Mouse (Mus musculus) v-Abl transformed pro-B cells (cell line): ENCODE data around the gene Hes2.

Experiments used
- in situ Hi-C, 2 experiments: fragments of 400-800 bp; cut with MboI; formaldehyde crosslinking; loops; one replicate each; pipeline ENCODE4 v1.15.1; 2025; ENCODE audit not compliant: unreplicated experiment in 2 of 2

Gene Hes2

GRCm38 (mm10) chr4:152201492-152201891 lies 42.8 kb downstream of the Hes2 start:
- in situ Hi-C loops: no loop called here

GRCm38 (mm10) chr4:152202418-152202817 lies 43.8 kb downstream of the Hes2 start:
- in situ Hi-C loops: no loop called here

DNA sequence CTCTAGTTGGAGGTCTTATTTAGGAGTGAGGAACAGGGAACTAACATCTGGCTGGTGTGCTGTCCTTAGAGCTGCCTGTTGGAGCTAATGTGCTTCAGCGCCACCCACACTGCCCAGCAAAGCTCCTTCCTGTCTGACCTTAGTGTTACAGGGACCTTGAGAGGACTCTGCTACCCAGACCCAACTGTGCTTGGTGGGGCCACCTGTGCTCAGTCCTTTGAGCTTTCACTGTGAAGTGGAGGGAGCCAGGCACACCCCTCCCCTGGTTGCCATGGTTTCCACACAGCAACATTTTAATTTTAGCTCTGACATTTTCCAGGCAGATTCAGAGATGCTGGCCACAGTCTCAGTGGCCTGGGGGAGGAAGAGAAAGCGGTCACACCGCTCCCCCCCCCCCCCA lies 44.2 kb downstream of the Hes2 start:
- in situ Hi-C loops: no loop called here

DNA sequence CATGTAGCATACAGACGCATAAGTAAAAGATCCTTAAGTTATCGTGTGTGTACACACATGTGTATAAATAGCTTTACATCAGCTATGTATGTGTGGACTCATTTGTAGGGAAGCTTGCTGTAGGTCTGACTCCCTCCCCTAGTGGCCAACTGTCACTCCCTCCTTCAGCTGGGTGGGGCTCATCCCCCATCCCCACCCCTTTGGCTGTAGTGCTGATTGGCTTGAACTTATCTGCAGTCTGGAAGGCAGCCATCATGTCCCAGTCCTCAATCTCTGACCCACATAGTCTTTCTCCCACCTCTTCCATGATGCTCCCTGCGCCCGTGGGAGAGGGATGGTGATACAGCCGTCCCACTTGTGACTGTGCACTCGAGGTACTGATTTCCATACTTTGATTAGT lies 46.0 kb downstream of the Hes2 start:
- in situ Hi-C loops: no loop called here

- in situ Hi-C loops: no loop called here
Observed at GRCm38 (mm10) chr4:152206199-152206598, 47.5 kb downstream of the Hes2 start.

DNA sequence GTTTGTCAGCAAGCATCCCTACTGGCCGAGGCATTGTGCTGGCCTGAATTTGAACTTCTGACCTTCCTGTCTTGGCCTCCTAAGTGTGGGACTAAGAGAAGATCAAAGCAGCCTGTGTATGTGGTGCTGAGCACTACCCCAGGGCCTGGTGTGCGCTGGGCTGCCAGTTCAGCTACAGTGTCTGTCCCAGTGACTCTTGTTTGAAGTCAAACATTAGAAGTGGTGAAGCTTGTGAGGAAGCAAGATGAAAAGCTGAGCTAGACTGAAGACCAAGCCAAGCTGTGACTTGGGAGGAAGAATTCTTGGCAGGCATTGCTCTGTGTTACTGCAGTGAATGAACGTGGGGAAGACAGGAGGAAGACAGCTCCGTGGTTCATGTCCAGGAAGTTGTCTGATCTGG lies 51.0 kb downstream of the Hes2 start:
- in situ Hi-C loops: loop anchor here (5.0 to 10.0 kb wide), 5 partner anchors 37 to 283 kb away; no protein-coding TSS in a partner anchor
